Mouse (Mus musculus) limb, embryonic 13.5 days (tissue): ENCODE measurements around the gene Zfp846. TPM values are rescaled to one million over a fixed set of nuclear protein-coding genes. Genes with fewer than 3 reads are reported as not detected.

ENCODE experiments used
- ATAC-seq: fragments of 200-750 bp; cut with Nextera tagmentation; 2 replicates; pipeline ENCODE4 v1.8.0; 2017; ENCODE audit warnings: low read depth, moderate number of reproducible peaks, moderate TSS enrichment; ENCODE audit not compliant: low FRiP score
- H3K27ac ChIP-seq: fragments of 300-500 bp; sonication (generic); 2 replicates; pipeline ENCODE4 v1.5.1; 2015; ENCODE audit warnings: inconsistent platforms, mild to moderate bottlenecking, moderate library complexity
- H3K27me3 ChIP-seq: fragments of 300-500 bp; sonication (generic); 2 replicates; pipeline ENCODE4 v1.6.1; 2015; ENCODE audit warnings: mild to moderate bottlenecking, inconsistent platforms
- H3K36me3 ChIP-seq: fragments of 300-500 bp; sonication (generic); 2 replicates; pipeline ENCODE4 v1.6.1; 2015; ENCODE audit warnings: inconsistent platforms, mild to moderate bottlenecking, moderate library complexity
- H3K4me1 ChIP-seq: fragments of 300-500 bp; sonication (generic); 2 replicates; pipeline ENCODE4 v1.6.1; 2015; ENCODE audit warnings: inconsistent platforms
- H3K4me2 ChIP-seq: fragments of 300-500 bp; sonication (generic); replicated peaks from 2 replicates; pipeline ENCODE4 v1.6.1; 2015; ENCODE audit warnings: inconsistent platforms, mild to moderate bottlenecking, moderate library complexity
- H3K4me3 ChIP-seq: fragments of 300-500 bp; sonication (generic); 2 replicates; pipeline ENCODE4 v1.5.1; 2015; ENCODE audit warnings: moderate library complexity, mild to moderate bottlenecking, inconsistent platforms
- H3K9ac ChIP-seq: fragments of 300-500 bp; sonication (generic); 2 replicates; pipeline ENCODE4 v1.6.1; 2015; ENCODE audit warnings: mild to moderate bottlenecking, inconsistent platforms
- H3K9me3 ChIP-seq: fragments of 300-500 bp; sonication (generic); 2 replicates; pipeline ENCODE4 v1.6.1; 2016; ENCODE audit warnings: inconsistent platforms
- WGBS: fragments of 180-500 bp; shearing (Covaris S2); methylation state at CpG from one replicate; pipeline ENCODE4 v1.1.7; 2015; 5-methylcytosine and 5-hydroxymethylcytosine counted together
- polyA plus RNA-seq: library from polyadenylated mRNA; unstranded; fragments of >200 nt; fragmentation: Nextera tagmentation; extraction: Ambion mirVana; gene quantifications from 2 replicates; pipeline ENCODE4 v1.2.1, GENCODE M21; 2015

Zfp846 gene
- polyA plus RNA-seq, 1 experiment from 2014 or later, result 25.2 TPM

- Histone ChIP-seq H3K4me3 (peak overlapping the region; percentile 88), H3K9me3 (no peaks in the 10 kb centered on the region), H3K36me3 (peaks cover 30% of the 10 kb centered on the region), H3K4me1 (peaks cover 30% of the 10 kb centered on the region), H3K27me3 (no peaks in the 10 kb centered on the region), H3K27ac (no peak overlapping the region), H3K9ac (peak overlapping the region; percentile 92), H3K4me2 (peak overlapping the region; percentile 98)
- no peak for ATAC-seq
- 20% methylated on average over 6 of the region's 6 CpGs for WGBS
These were observed 60.4 kb downstream of the Zfp846 start for GRCm38 (mm10) chr9:20641501-20641900.

- ATAC-seq, result peak; percentile 95
- WGBS, result under 1% methylated on average over 51 of the region's 51 CpGs
- Histone ChIP-seq H3K4me1 (peaks cover 30% of the 10 kb centered on the region), H3K4me3 (peak within 1 kb of the TSS; percentile 88), H3K27ac (peak within 1 kb of the TSS; percentile 86), H3K9ac (peak within 1 kb of the TSS; percentile 92), H3K9me3 (no peaks in the 10 kb centered on the region), H3K4me2 (peak within 1 kb of the TSS; percentile 98), H3K27me3 (no peaks in the 10 kb centered on the region), H3K36me3 (peaks cover 35% of the 10 kb centered on the region)
These were observed 61.2 kb downstream of the Zfp846 start, which contains the start of gene Ubl5 for GRCm38 (mm10) chr9:20642101-20642895. Ubl5 (plus strand) TSS chr9:20642878.

GRCm38 (mm10) chr9:20642896-20643466 lies 61.9 kb downstream of the Zfp846 start:
- under 1% methylated on average over 30 of the region's 30 CpGs for WGBS
- H3K9ac ChIP-seq, result peak overlapping the region; percentile 87
- H3K27ac ChIP-seq, result peak overlapping the region; percentile 86
- H3K4me1 ChIP-seq, result peaks cover 30% of the 10 kb centered on the region
- peak overlapping the region; percentile 98 for H3K4me2 ChIP-seq
- H3K4me3 ChIP-seq, result peak overlapping the region; percentile 88
- ATAC-seq, result peak; percentile 80
- peaks cover 33% of the 10 kb centered on the region for H3K36me3 ChIP-seq
- H3K9me3 ChIP-seq, result no peaks in the 10 kb centered on the region
- no peaks in the 10 kb centered on the region for H3K27me3 ChIP-seq

- H3K9me3 ChIP-seq, result no peaks in the 10 kb centered on the region
- peaks cover 30% of the 10 kb centered on the region for H3K4me1 ChIP-seq
- H3K9ac ChIP-seq, result peak overlapping the region; percentile 87
- ATAC-seq, result no peak
- H3K4me2 ChIP-seq, result peak overlapping the region; percentile 98
- H3K27me3 ChIP-seq, result no peaks in the 10 kb centered on the region
- no peak overlapping the region; the same call in 1 of the 2 replicates for H3K27ac ChIP-seq
- WGBS, result 9% methylated on average over 13 of the region's 13 CpGs
- peaks cover 33% of the 10 kb centered on the region for H3K36me3 ChIP-seq
- peak overlapping the region; percentile 88 for H3K4me3 ChIP-seq
These were observed 62.7 kb downstream of the Zfp846 start for GRCm38 (mm10) chr9:20643781-20644180.

- peak within 1 kb of the TSS; percentile 64 for H3K27ac ChIP-seq
- no peaks in the 10 kb centered on the region for H3K9me3 ChIP-seq
- peak within 1 kb of the TSS; percentile 98 for H3K4me2 ChIP-seq
- under 1% methylated on average over 43 of the region's 43 CpGs for WGBS
- no peaks in the 10 kb centered on the region for H3K27me3 ChIP-seq
- H3K9ac ChIP-seq, result peak within 1 kb of the TSS; percentile 87
- peak within 1 kb of the TSS; percentile 88 for H3K4me3 ChIP-seq
- ATAC-seq, result no peak
- H3K36me3 ChIP-seq, result peaks cover 32% of the 10 kb centered on the region
- H3K4me1 ChIP-seq, result peaks cover 30% of the 10 kb centered on the region
These were observed 63.4 kb downstream of the Zfp846 start, which contains the start of gene Fbxl12 for GRCm38 (mm10) chr9:20644360-20645081. Fbxl12 (minus strand) TSS chr9:20644767.

- WGBS, result 4% methylated on average over 17 of the region's 17 CpGs
- peaks cover 32% of the 10 kb centered on the region for H3K36me3 ChIP-seq
- no peaks in the 10 kb centered on the region for H3K9me3 ChIP-seq
- H3K4me1 ChIP-seq, result peaks cover 30% of the 10 kb centered on the region
- H3K4me3 ChIP-seq, result peak overlapping the region; percentile 88
- peak overlapping the region; percentile 87 for H3K9ac ChIP-seq
- no peaks in the 10 kb centered on the region for H3K27me3 ChIP-seq
- peak overlapping the region; percentile 98 for H3K4me2 ChIP-seq
- peak overlapping the region; percentile 64 for H3K27ac ChIP-seq
- no peak for ATAC-seq
These were observed 64.0 kb downstream of the Zfp846 start for GRCm38 (mm10) chr9:20645121-20645520.

GRCm38 (mm10) chr9:20651602-20652259 lies 70.6 kb downstream of the Zfp846 start, which contains the start of gene Pin1:
Pin1 (plus strand) TSS chr9:20652095.
- Histone ChIP-seq H3K36me3 (peaks cover 54% of the 10 kb centered on the region), H3K4me3 (peak within 1 kb of the TSS; percentile 92), H3K4me1 (peaks cover 26% of the 10 kb centered on the region), H3K4me2 (peak within 1 kb of the TSS; percentile 81), H3K9me3 (no peaks in the 10 kb centered on the region), H3K27ac (peak within 1 kb of the TSS; percentile 33; the same call in 1 of the 2 replicates), H3K27me3 (no peaks in the 10 kb centered on the region), H3K9ac (peak within 1 kb of the TSS; percentile 93)
- under 1% methylated on average over 45 of the region's 45 CpGs for WGBS
- peak; percentile 100 for ATAC-seq

GRCm38 (mm10) chr9:20652260-20652658 lies 71.2 kb downstream of the Zfp846 start:
- Histone ChIP-seq H3K9ac (peak overlapping the region; percentile 93), H3K27ac (peak overlapping the region; percentile 33; the same call in 1 of the 2 replicates), H3K36me3 (peaks cover 54% of the 10 kb centered on the region), H3K4me3 (peak overlapping the region; percentile 92), H3K4me2 (peak overlapping the region; percentile 81), H3K27me3 (no peaks in the 10 kb centered on the region), H3K9me3 (no peaks in the 10 kb centered on the region), H3K4me1 (peaks cover 26% of the 10 kb centered on the region)
- peak; percentile 4 for ATAC-seq
- under 1% methylated on average over 25 of the region's 25 CpGs for WGBS

GRCm38 (mm10) chr9:20653859-20654258 lies 72.8 kb downstream of the Zfp846 start:
- Histone ChIP-seq H3K9ac (no peak overlapping the region), H3K9me3 (no peaks in the 10 kb centered on the region), H3K27me3 (no peaks in the 10 kb centered on the region), H3K27ac (no peak overlapping the region), H3K4me1 (peaks cover 26% of the 10 kb centered on the region), H3K4me2 (peak overlapping the region; percentile 81), H3K36me3 (peaks cover 57% of the 10 kb centered on the region), H3K4me3 (peak overlapping the region; percentile 92; the same call in 1 of the 2 replicates)
- no peak for ATAC-seq
- 91% methylated on average over 3 of the region's 3 CpGs for WGBS
